Mouse (Mus musculus) embryonic facial prominence, embryonic 15.5 days (tissue): ENCODE results near the gene Pgrmc1. TPM values are rescaled to one million over a fixed set of nuclear protein-coding genes. Genes with fewer than 3 reads are reported as not detected.
A peak's percentile ranks its signal among the peaks of the same experiment; 100 is the strongest.
"Not testable (repeated sequence)": the region's sequence is repeated elsewhere in the genome, so short reads cannot be mapped to it uniquely, and the experiment has no call there.

Experiments used
- ATAC-seq: fragments of 200-750 bp; cut with Nextera tagmentation; 2 replicates; pipeline ENCODE4 v1.8.0; 2017; ENCODE audit warnings: low read depth, moderate TSS enrichment; ENCODE audit not compliant: insufficient number of reproducible peaks, low FRiP score, low TSS enrichment
- H3K27ac ChIP-seq: fragments of 300-500 bp; sonication (generic); replicated peaks from 2 replicates; pipeline ENCODE4 v1.5.1; 2015; ENCODE audit warnings: mild to moderate bottlenecking, inconsistent platforms
- H3K27me3 ChIP-seq: fragments of 300-500 bp; sonication (generic); 2 replicates; pipeline ENCODE4 v1.6.1; 2015; ENCODE audit warnings: inconsistent platforms
- H3K36me3 ChIP-seq: fragments of 300-500 bp; sonication (generic); 2 replicates; pipeline ENCODE4 v1.6.1; 2015; ENCODE audit warnings: mild to moderate bottlenecking, inconsistent platforms
- H3K4me1 ChIP-seq: fragments of 300-500 bp; sonication (generic); 2 replicates; pipeline ENCODE4 v1.6.1; 2015; ENCODE audit warnings: inconsistent platforms
- H3K4me2 ChIP-seq: fragments of 300-500 bp; sonication (generic); replicated peaks from 2 replicates; pipeline ENCODE4 v1.6.1; 2015; ENCODE audit warnings: mild to moderate bottlenecking, inconsistent platforms
- H3K4me3 ChIP-seq: fragments of 300-500 bp; sonication (generic); replicated peaks from 2 replicates; pipeline ENCODE4 v1.5.1; 2015; ENCODE audit warnings: mild to moderate bottlenecking, inconsistent platforms
- H3K9ac ChIP-seq: fragments of 300-500 bp; sonication (generic); 2 replicates; pipeline ENCODE4 v1.6.1; 2015; ENCODE audit warnings: inconsistent platforms
- H3K9me3 ChIP-seq: fragments of 300-500 bp; sonication (generic); replicated peaks from 2 replicates; pipeline ENCODE4 v1.6.1; 2016; ENCODE audit warnings: inconsistent platforms
- WGBS: fragments of 180-500 bp; shearing (Covaris S2); methylation state at CpG from one replicate; pipeline ENCODE4 v1.1.7; 2015; 5-methylcytosine and 5-hydroxymethylcytosine counted together
- polyA plus RNA-seq: library from polyadenylated mRNA; unstranded; fragments of >200 nt; fragmentation: Nextera tagmentation; extraction: Ambion mirVana; gene quantifications from 2 replicates; pipeline ENCODE4 v1.2.1, GENCODE M21; 2015

The Pgrmc1 gene
- polyA plus RNA-seq, 1 experiment from 2014 or later, result 321 TPM

GRCm38 (mm10) chrX:36587304-36588209, 10.4 kb upstream of the Pgrmc1 start:
- Histone ChIP-seq H3K36me3 (no peaks in the 10 kb centered on the region), H3K9ac (no peak overlapping the region), H3K4me1 (no peaks in the 10 kb centered on the region), H3K9me3 (no peaks in the 10 kb centered on the region), H3K27me3 (no peaks in the 10 kb centered on the region), H3K4me3 (no peak overlapping the region), H3K4me2 (no peak overlapping the region), H3K27ac (no peak overlapping the region)
- 62% methylated on average over 8 of the region's 8 CpGs for WGBS
- no peak for ATAC-seq

GRCm38 (mm10) chrX:36590266-36590665, 7.7 kb upstream of the Pgrmc1 start:
- Histone ChIP-seq H3K4me1 (no peaks in the 10 kb centered on the region), H3K4me2 (no peak overlapping the region), H3K36me3 (no peaks in the 10 kb centered on the region), H3K27ac (no peak overlapping the region), H3K4me3 (no peak overlapping the region), H3K9ac (no peak overlapping the region), H3K27me3 (no peaks in the 10 kb centered on the region), H3K9me3 (no peaks in the 10 kb centered on the region)
- ATAC-seq, result no peak
- WGBS, result 77% methylated on average over 7 of the region's 7 CpGs

GRCm38 (mm10) chrX:36591120-36591519, 6.9 kb upstream of the Pgrmc1 start:
- H3K9ac ChIP-seq, result no peak overlapping the region
- no peaks in the 10 kb centered on the region for H3K4me1 ChIP-seq
- no peaks in the 10 kb centered on the region for H3K9me3 ChIP-seq
- H3K27ac ChIP-seq, result no peak overlapping the region
- H3K36me3 ChIP-seq, result no peaks in the 10 kb centered on the region
- WGBS, result 67% methylated on average over 1 of the region's 1 CpGs
- no peaks in the 10 kb centered on the region for H3K27me3 ChIP-seq
- H3K4me3 ChIP-seq, result no peak overlapping the region
- no peak overlapping the region for H3K4me2 ChIP-seq
- no peak for ATAC-seq

- H3K27me3 ChIP-seq, result no peaks in the 10 kb centered on the region
- ATAC-seq, result no peak
- H3K36me3 ChIP-seq, result no peaks in the 10 kb centered on the region
- H3K4me2 ChIP-seq, result no peak overlapping the region
- no peaks in the 10 kb centered on the region for H3K9me3 ChIP-seq
- H3K4me3 ChIP-seq, result no peak overlapping the region
- H3K27ac ChIP-seq, result no peak overlapping the region
- no peak overlapping the region for H3K9ac ChIP-seq
- no peaks in the 10 kb centered on the region for H3K4me1 ChIP-seq
- 64% methylated on average over 4 of the region's 4 CpGs for WGBS
Observed at GRCm38 (mm10) chrX:36591539-36591938, 6.5 kb upstream of the Pgrmc1 start.

- H3K36me3 ChIP-seq, result no peaks in the 10 kb centered on the region
- 73% methylated on average over 3 of the region's 3 CpGs for WGBS
- H3K4me2 ChIP-seq, result no peak overlapping the region
- H3K27me3 ChIP-seq, result no peaks in the 10 kb centered on the region
- peaks cover 3% of the 10 kb centered on the region; the same call in 1 of the 2 replicates for H3K4me1 ChIP-seq
- ATAC-seq, result no peak
- H3K9me3 ChIP-seq, result no peaks in the 10 kb centered on the region
- H3K9ac ChIP-seq, result no peak overlapping the region
- H3K27ac ChIP-seq, result no peak overlapping the region
- no peak overlapping the region for H3K4me3 ChIP-seq
Observed at GRCm38 (mm10) chrX:36595247-36595646, 2.8 kb upstream of the Pgrmc1 start.

- H3K27me3 ChIP-seq, result not testable (repeated sequence)
- 48% methylated on average over 4 of the region's 5 CpGs for WGBS
Observed at GRCm38 (mm10) chrX:36596483-36597120, 1.4 kb upstream of the Pgrmc1 start.

GRCm38 (mm10) chrX:36598390-36598810, 394 bp downstream of the Pgrmc1 start:
- no peaks in the 10 kb centered on the region for H3K36me3 ChIP-seq
- no peaks in the 10 kb centered on the region for H3K9me3 ChIP-seq
- H3K27me3 ChIP-seq, result no peaks in the 10 kb centered on the region
- peak; percentile 34 for ATAC-seq
- H3K27ac ChIP-seq, result peak overlapping the region; percentile 88
- H3K4me2 ChIP-seq, result peak overlapping the region; percentile 49
- peaks cover 3% of the 10 kb centered on the region; the same call in 1 of the 2 replicates for H3K4me1 ChIP-seq
- H3K9ac ChIP-seq, result peak overlapping the region; percentile 60
- peak overlapping the region; percentile 62 for H3K4me3 ChIP-seq
- 17% methylated on average over 36 of the region's 41 CpGs for WGBS

More at GRCm38 (mm10) chrX:36596483-36597120, 1.4 kb upstream of the Pgrmc1 start:
- H3K27ac ChIP-seq, result peak overlapping the region; percentile 88; the same call in 1 of the 2 replicates
- H3K4me1 ChIP-seq, H3K4me2 ChIP-seq, ATAC-seq, H3K4me3 ChIP-seq, H3K9me3 ChIP-seq, H3K36me3 ChIP-seq, H3K9ac ChIP-seq: not testable (repeated sequence)

- Histone ChIP-seq H3K4me1 (peaks cover 3% of the 10 kb centered on the region; the same call in 1 of the 2 replicates), H3K27me3 (no peaks in the 10 kb centered on the region), H3K36me3 (no peaks in the 10 kb centered on the region), H3K9ac (peak overlapping the region; percentile 60), H3K9me3 (no peaks in the 10 kb centered on the region), H3K27ac (peak overlapping the region; percentile 88), H3K4me2 (peak overlapping the region; percentile 49), H3K4me3 (peak overlapping the region; percentile 62)
- ATAC-seq, result peak; percentile 49; the same call in 1 of the 2 replicates
- 31% methylated on average over 14 of the region's 14 CpGs for WGBS
Observed at GRCm38 (mm10) chrX:36598861-36599344, 897 bp downstream of the Pgrmc1 start.

- 30% methylated on average over 3 of the region's 3 CpGs for WGBS
- 0 out of 2 replicates have a peak, but pooled peaks have one; percentile 46 for ATAC-seq
- no peak overlapping the region for H3K9ac ChIP-seq
Observed at GRCm38 (mm10) chrX:36599656-36600055, 1.6 kb downstream of the Pgrmc1 start.

GRCm38 (mm10) chrX:36600066-36600465, 2.1 kb downstream of the Pgrmc1 start:
- Histone ChIP-seq H3K4me3 (peak overlapping the region; percentile 62; the same call in 1 of the 2 replicates), H3K9me3 (no peaks in the 10 kb centered on the region), H3K27ac (no peak overlapping the region), H3K9ac (no peak overlapping the region), H3K4me2 (peak overlapping the region; percentile 49), H3K27me3 (no peaks in the 10 kb centered on the region), H3K4me1 (peaks cover 3% of the 10 kb centered on the region; the same call in 1 of the 2 replicates), H3K36me3 (no peaks in the 10 kb centered on the region; the same call in 1 of the 2 replicates)
- WGBS, result 44% methylated on average over 8 of the region's 8 CpGs
- ATAC-seq, result no peak

More at GRCm38 (mm10) chrX:36599656-36600055, 1.6 kb downstream of the Pgrmc1 start:
- no peaks in the 10 kb centered on the region for H3K9me3 ChIP-seq
- H3K36me3 ChIP-seq, result no peaks in the 10 kb centered on the region
- peak overlapping the region; percentile 88; the same call in 1 of the 2 replicates for H3K27ac ChIP-seq
- peak overlapping the region; percentile 62 for H3K4me3 ChIP-seq
- peak overlapping the region; percentile 49 for H3K4me2 ChIP-seq
- H3K4me1 ChIP-seq, result peaks cover 3% of the 10 kb centered on the region; the same call in 1 of the 2 replicates
- no peaks in the 10 kb centered on the region for H3K27me3 ChIP-seq

- H3K27me3 ChIP-seq, result no peaks in the 10 kb centered on the region
- ATAC-seq, result no peak
- peaks cover 7% of the 10 kb centered on the region; the same call in 1 of the 2 replicates for H3K36me3 ChIP-seq
- peaks cover 3% of the 10 kb centered on the region; the same call in 1 of the 2 replicates for H3K4me1 ChIP-seq
- no peak overlapping the region for H3K9ac ChIP-seq
- H3K9me3 ChIP-seq, result no peaks in the 10 kb centered on the region
- no peak overlapping the region for H3K4me3 ChIP-seq
- no peak overlapping the region for H3K4me2 ChIP-seq
- 71% methylated on average over 2 of the region's 2 CpGs for WGBS
- no peak overlapping the region for H3K27ac ChIP-seq
Observed at GRCm38 (mm10) chrX:36602926-36603325, 4.9 kb downstream of the Pgrmc1 start.
